Mouse (Mus musculus) left cerebral cortex, adult 2 months (tissue): ENCODE data around the gene Man1a2. TPM values are rescaled to one million over a fixed set of nuclear protein-coding genes. Genes with fewer than 3 reads are reported as not detected.

Experiments used
- DNase-seq, 2 experiments: peaks; one replicate each; pipeline ENCODE4 v3.0.0; 2021 to 2022; ENCODE audit warnings: low spot score in 2 of 2, mixed read lengths in 1 of 2; ENCODE audit errors: extremely low spot score in 1 of 2
- H3K27ac ChIP-seq: fragments of 200-600 bp; 2 replicates; pipeline ENCODE4 v1.8.1; 2022
- H3K4me3 ChIP-seq: fragments of 200-600 bp; 2 replicates; pipeline ENCODE4 v1.8.1; 2022
- CTCF ChIP-seq: fragments of 200-600 bp; IDR thresholded peaks from 2 replicates; pipeline ENCODE4 v1.8.1; 2022; ENCODE audit warnings: antibody characterized with exemption, mild to moderate bottlenecking, moderate library complexity
- intact Hi-C: fragments of 180-260 bp; cut with DNase I; formaldehyde crosslinking; loops from one replicate; pipeline ENCODE4 v1.15.1; 2025
- total RNA-seq, 2 experiments: library from RNA; stranded (reverse); gene quantifications; 2 replicates each; pipeline ENCODE4 v1.2.3; 2021

Man1a2 gene
- total RNA-seq, 2 experiments from 2014 or later: 166 to 170 TPM

- Histone ChIP-seq H3K27ac (no peak overlapping the region), H3K4me3 (no peak overlapping the region)
- intact Hi-C loops: no loop called here
- DNase-seq: no peak
- TF ChIP-seq CTCF: no peak
Observed at GRCm38 (mm10) chr3:100521626-100522025, 163.7 kb downstream of the Man1a2 start.

DNA sequence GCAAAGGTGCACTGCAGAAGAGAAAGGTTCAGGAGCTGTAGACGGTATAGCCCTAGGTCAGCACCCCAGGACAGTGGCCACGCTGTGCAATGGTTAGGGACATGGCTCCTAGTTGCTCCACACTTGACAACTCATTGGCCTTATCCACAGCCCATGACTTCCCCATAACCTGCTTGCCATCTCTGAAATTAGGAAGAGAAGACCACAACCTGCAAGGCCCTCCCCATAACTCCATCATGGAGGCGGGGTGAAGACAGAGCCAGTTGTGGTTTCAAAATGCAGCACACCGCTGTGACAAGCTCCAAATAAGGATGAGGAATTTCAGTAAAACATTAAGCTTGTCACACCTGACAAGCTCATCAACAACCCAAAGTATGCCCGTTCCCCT lies 169.6 kb downstream of the Man1a2 start:
- DNase-seq: no peak
- TF ChIP-seq CTCF: no peak
- no peak overlapping the region for H3K4me3 ChIP-seq
- no peak overlapping the region for H3K27ac ChIP-seq
- intact Hi-C loops: no loop called here

GRCm38 (mm10) chr3:100515093-100515753 lies 170.1 kb downstream of the Man1a2 start:
- TF ChIP-seq CTCF: no peak
- DNase-seq: no peak
- intact Hi-C loops: no loop called here
- Histone ChIP-seq H3K4me3 (no peak overlapping the region), H3K27ac (no peak overlapping the region)

Other genes starting within 250 kb of the Man1a2 start
- gene Tent5c, start 196.2 kb downstream of the Man1a2 start, total RNA-seq: 1 to 10 TPM; 2.2 to 2.4 TPM
- under 1 TPM; 0.29 to 0.33 TPM for gene Vtcn1, start 140.0 kb upstream of the Man1a2 start, total RNA-seq
- 10 to 100 TPM; 11.7 to 11.9 TPM for gene Trim45, start 236.7 kb upstream of the Man1a2 start, total RNA-seq